Mouse (Mus musculus) heart, adult 2 months (tissue): ENCODE results near the gene Mfap2. TPM values are rescaled to one million over a fixed set of nuclear protein-coding genes. Genes with fewer than 3 reads are reported as not detected.
A peak's percentile ranks its signal among the peaks of the same experiment; 100 is the strongest.

Source experiments
- DNase-seq, 2 experiments: peaks; one replicate each; pipeline ENCODE4 v3.0.0; 2021
- H3K27ac ChIP-seq: fragments of 200-600 bp; 2 replicates; pipeline ENCODE4 v1.8.1; 2022
- H3K27me3 ChIP-seq: fragments of 200-500 bp; 2 replicates; pipeline ENCODE4 v1.6.1; 2012; ENCODE audit warnings: mild to moderate bottlenecking, low read length, inconsistent platforms, mixed read lengths; ENCODE audit not compliant: control insufficient read depth, insufficient read depth
- H3K36me3 ChIP-seq: fragments of 200-500 bp; 2 replicates; pipeline ENCODE4 v1.6.1; 2012; ENCODE audit warnings: low read length, inconsistent platforms; ENCODE audit not compliant: control insufficient read depth, insufficient read depth
- H3K4me1 ChIP-seq: fragments of 200-500 bp; 2 replicates; pipeline ENCODE4 v1.6.1; 2011; ENCODE audit warnings: low read length; ENCODE audit not compliant: control insufficient read depth, insufficient read depth
- H3K4me3 ChIP-seq: fragments of 200-600 bp; 2 replicates; pipeline ENCODE4 v1.8.1; 2022
- H3K79me2 ChIP-seq: fragments of 200-500 bp; replicated peaks from 2 replicates; pipeline ENCODE4 v1.6.1; 2012; ENCODE audit warnings: mild to moderate bottlenecking, inconsistent platforms, low read length, moderate library complexity, mixed read lengths; ENCODE audit not compliant: control insufficient read depth, insufficient read depth
- H3K9ac ChIP-seq: fragments of 200-500 bp; 2 replicates; pipeline ENCODE4 v1.6.1; 2012; ENCODE audit warnings: low read depth, mild to moderate bottlenecking, control low read depth, inconsistent platforms, low read length, mixed read lengths
- CTCF ChIP-seq: fragments of 200-600 bp; IDR thresholded peaks from 2 replicates; pipeline ENCODE4 v1.8.1; 2022; ENCODE audit warnings: antibody characterized with exemption, mild to moderate bottlenecking, moderate library complexity
- EP300 ChIP-seq: fragments of 200-500 bp; IDR thresholded peaks from 2 replicates; pipeline ENCODE4 v1.6.1; 2011; ENCODE audit warnings: low read depth, low read length, control low read depth; ENCODE audit not compliant: insufficient read depth
- POLR2A ChIP-seq: fragments of 200-500 bp; IDR thresholded peaks from 2 replicates; pipeline ENCODE4 v1.6.1; 2011; ENCODE audit warnings: mild to moderate bottlenecking, low read depth, low read length, control low read depth; ENCODE audit not compliant: insufficient read depth
- WGBS: fragments of 180-500 bp; shearing (Covaris S2); methylation state at CpG from one replicate; pipeline ENCODE4 v1.1.7; 2018; 5-methylcytosine and 5-hydroxymethylcytosine counted together
- intact Hi-C: fragments of 180-260 bp; cut with DNase I; formaldehyde crosslinking; loops from one replicate; pipeline ENCODE4 v1.15.1; 2025
- polyA plus RNA-seq: library from polyadenylated mRNA; depleted of rRNA; stranded (reverse); fragments of >200 nt; gene quantifications from 2 replicates; pipeline ENCODE4 v1.2.3, GENCODE M21; 2012
- total RNA-seq, 2 experiments: library from RNA; stranded (reverse); gene quantifications; 2 replicates each; pipeline ENCODE4 v1.2.3; 2021

Gene Mfap2
- total and polyA plus RNA-seq, 3 experiments = 3.1 to 17.6 (median 3.1) TPM

DNA sequence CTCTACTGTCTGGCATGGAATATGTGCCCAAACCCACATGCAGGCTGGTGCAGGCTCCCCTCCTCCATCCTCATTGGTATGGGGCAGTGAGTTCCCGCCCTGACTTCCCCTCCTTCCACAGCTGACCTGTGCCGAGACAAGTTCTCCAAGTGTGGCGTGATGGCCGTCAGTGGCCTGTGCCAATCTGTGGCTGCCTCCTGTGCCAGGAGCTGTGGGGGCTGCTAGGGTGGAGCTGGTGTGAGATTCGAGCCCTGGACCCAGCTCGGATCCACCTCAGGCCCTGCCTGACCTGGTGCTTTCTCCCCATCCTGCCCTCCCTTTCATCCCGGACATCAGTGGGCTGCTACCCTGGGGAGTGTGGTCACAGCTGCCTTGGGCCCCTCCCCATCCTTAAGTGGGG is 5.1 kb downstream of the Mfap2 start:
- intact Hi-C loops = no loop called here
- peak in 1 of 2 experiments; percentile 45 for DNase-seq
- Histone ChIP-seq H3K27me3 (no peaks in the 10 kb centered on the region), H3K4me3 (no peak overlapping the region), H3K79me2 (no peaks in the 10 kb centered on the region), H3K27ac (no peak overlapping the region), H3K36me3 (no peaks in the 10 kb centered on the region), H3K9ac (no peak overlapping the region), H3K4me1 (peaks cover 6% of the 10 kb centered on the region)
- 56% methylated on average over 7 of the region's 7 CpGs for WGBS
- TF ChIP-seq CTCF (no peak), POLR2A (no peak), EP300 (no peak)

DNA sequence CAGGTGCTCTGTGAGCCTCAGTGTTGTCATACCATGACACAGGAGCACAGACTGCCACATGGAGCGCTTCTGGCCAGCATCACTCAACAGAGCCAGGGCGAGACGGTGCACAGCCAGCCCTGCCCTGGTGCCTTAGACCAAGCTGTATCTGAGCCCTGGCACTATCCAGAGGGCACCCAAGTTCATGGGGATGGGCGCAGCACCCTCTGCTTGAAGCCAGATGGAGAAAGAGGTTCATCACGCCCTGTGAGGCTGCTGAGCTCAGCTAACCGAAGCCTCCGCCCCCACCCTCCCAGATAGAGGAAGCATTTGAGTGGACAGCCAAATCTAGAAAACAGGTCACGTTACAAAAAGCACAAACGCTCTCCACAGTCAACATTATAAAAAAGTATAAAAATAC is 6.1 kb downstream of the Mfap2 start:
- Histone ChIP-seq H3K27ac (no peak overlapping the region; the same call in 1 of the 2 replicates), H3K4me3 (no peak overlapping the region), H3K4me1 (peaks cover 12% of the 10 kb centered on the region), H3K79me2 (no peaks in the 10 kb centered on the region), H3K9ac (no peak overlapping the region), H3K36me3 (no peaks in the 10 kb centered on the region), H3K27me3 (no peaks in the 10 kb centered on the region)
- TF ChIP-seq POLR2A (no peak), EP300 (0 out of 2 replicates have a peak, but pooled peaks have one; percentile 13)
- intact Hi-C loops = no loop called here
- peak; percentile 41 to 55 for DNase-seq
- WGBS = 35% methylated on average over 9 of the region's 9 CpGs

DNA sequence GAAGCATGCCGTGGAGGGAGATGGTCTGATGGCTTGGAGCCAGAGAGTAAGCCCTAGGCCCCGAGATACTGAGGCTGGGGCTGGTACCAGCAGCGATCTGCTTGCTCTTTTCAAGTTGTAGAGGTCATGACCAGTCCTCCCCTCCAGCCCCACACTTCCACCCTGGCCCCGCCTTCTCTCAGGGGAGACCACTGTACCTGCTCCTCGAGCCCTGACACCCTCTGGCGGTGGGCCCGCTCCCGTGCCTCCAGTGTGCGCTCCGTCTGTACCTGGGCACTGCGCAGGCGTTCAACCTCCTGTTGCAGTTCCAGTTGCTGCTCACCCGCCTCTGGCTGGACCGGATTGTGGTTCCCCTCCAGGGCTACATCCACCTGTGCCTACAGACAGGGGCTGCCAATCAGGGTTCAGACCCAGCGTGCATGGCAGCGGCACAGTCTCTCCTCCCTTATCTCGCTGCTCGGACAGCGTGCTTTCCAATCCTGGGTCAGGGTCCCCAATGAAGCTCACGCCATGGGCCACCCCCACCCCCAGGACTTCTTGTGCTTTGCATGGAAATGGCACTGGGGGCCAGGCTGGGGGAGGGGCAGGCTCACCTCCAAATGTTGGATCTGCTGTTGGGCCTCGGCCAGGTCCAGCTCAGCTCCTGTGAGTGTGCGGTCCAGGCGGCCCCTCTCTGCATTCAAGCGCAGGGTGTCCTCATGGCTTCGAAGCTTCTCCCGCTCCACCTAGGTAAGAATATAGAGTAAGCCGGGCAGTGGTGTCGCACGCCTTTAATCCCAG is 7.6 kb downstream of the Mfap2 start:
- TF ChIP-seq POLR2A (no peak), CTCF (no peak), EP300 (no peak)
- WGBS = 88% methylated on average over 29 of the region's 29 CpGs
- Histone ChIP-seq H3K27ac (no peak overlapping the region), H3K27me3 (no peaks in the 10 kb centered on the region), H3K4me3 (no peak overlapping the region), H3K36me3 (no peaks in the 10 kb centered on the region), H3K9ac (no peak overlapping the region), H3K4me1 (peaks cover 12% of the 10 kb centered on the region), H3K79me2 (no peaks in the 10 kb centered on the region)
- intact Hi-C loops = no loop called here
- no peak for DNase-seq

GRCm38 (mm10) chr4:141020220-141020619 is 10.0 kb downstream of the Mfap2 start:
- H3K36me3 ChIP-seq = no peaks in the 10 kb centered on the region

GRCm38 (mm10) chr4:141020811-141021613 is 10.8 kb downstream of the Mfap2 start:
- H3K27ac ChIP-seq = peak overlapping the region; percentile 26; the same call in 1 of the 2 replicates
- 0 out of 2 replicates have a peak overlapping the region, but pooled peaks have one; percentile 33 for H3K9ac ChIP-seq
- no peak overlapping the region for H3K4me3 ChIP-seq
- peaks cover 12% of the 10 kb centered on the region for H3K4me1 ChIP-seq
- 25% methylated on average over 14 of the region's 14 CpGs for WGBS
- TF ChIP-seq CTCF (no peak), EP300 (no peak), POLR2A (no peak)
- no peaks in the 10 kb centered on the region for H3K79me2 ChIP-seq
- H3K36me3 ChIP-seq = no peaks in the 10 kb centered on the region
- peak; percentile 68 to 76 for DNase-seq
- intact Hi-C loops = loop anchor here (10.0 kb wide), 1 partner anchor 296 kb away; no protein-coding TSS in a partner anchor
- H3K27me3 ChIP-seq = no peaks in the 10 kb centered on the region

More at GRCm38 (mm10) chr4:141020220-141020619, 10.0 kb downstream of the Mfap2 start:
- Histone ChIP-seq H3K27me3 (no peaks in the 10 kb centered on the region), H3K4me3 (no peak overlapping the region), H3K9ac (no peak overlapping the region), H3K4me1 (peaks cover 13% of the 10 kb centered on the region), H3K79me2 (no peaks in the 10 kb centered on the region), H3K27ac (no peak overlapping the region)
- intact Hi-C loops = loop anchor here (10.0 kb wide), 1 partner anchor 295 kb away; no protein-coding TSS in a partner anchor
- TF ChIP-seq EP300 (no peak), CTCF (no peak), POLR2A (no peak)
- WGBS = 95% methylated on average over 17 of the region's 17 CpGs
- no peak for DNase-seq
